Mouse (Mus musculus) CD4-positive, CD25-positive, alpha-beta regulatory T cell (primary cell): ENCODE results near the gene Mmp25. TPM values are rescaled to one million over a fixed set of nuclear protein-coding genes. Genes with fewer than 3 reads are reported as not detected.

Experiments
- polyA plus RNA-seq: library from polyadenylated mRNA; unstranded; fragments of 100-300 nt; shearing (Covaris generic); gene quantifications from one replicate; pipeline ENCODE4 v1.2.1, GENCODE M21; 2017

Mmp25 gene
- not detected for polyA plus RNA-seq

DNA sequence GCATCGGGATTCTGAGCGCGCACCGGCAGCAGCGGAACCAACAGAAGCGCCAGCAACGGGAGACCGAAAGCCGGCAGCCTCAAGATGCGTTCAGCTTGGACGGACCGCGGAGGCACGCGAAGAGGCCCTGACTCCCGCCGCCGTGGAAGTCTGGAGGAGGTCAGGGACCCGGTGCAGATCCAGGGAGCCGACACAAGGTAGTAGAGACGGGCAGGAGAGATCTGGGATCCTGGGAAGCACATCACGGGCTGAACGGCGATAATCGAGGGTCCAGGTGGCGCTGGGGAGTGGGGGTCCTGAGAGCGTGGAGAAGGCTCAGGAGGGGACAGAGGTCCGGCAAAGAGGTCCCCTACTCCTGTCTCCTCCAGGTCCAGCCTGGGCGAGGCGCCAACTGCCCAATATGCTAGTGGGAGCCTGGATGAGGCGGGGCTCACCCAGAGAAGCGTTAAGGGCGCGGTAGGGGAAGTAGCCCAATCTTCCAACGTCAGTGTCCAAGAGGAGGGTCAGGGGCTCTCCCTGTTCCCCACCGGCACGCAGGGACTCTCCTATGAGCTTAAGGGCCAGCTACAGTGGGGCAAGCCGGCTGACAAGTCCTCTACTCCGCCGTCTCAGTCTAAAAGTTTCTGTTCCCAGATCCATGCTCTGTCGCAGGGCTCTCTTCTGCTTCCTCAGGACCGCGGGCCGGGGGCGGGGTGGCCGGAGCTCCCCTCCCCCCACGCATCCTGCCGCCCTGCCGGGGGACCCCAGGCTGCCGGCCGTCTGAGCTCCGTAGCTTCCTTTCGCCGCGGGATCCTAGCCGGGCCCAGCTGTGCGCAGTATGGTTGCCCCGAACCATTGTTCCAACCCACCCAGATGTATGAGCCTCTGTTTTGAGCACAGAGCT is at the start of gene Mmp25:
Mmp25 (minus strand) TSS at position 665 of the 883 bp plus-strand sequence.

GRCm38 (mm10) chr17:23683856-23684672 is 39.0 kb upstream of the Mmp25 start, which contains the start of gene Cldn9:
TSS of gene Cldn9 (minus strand) at chr17:23684026.

DNA sequence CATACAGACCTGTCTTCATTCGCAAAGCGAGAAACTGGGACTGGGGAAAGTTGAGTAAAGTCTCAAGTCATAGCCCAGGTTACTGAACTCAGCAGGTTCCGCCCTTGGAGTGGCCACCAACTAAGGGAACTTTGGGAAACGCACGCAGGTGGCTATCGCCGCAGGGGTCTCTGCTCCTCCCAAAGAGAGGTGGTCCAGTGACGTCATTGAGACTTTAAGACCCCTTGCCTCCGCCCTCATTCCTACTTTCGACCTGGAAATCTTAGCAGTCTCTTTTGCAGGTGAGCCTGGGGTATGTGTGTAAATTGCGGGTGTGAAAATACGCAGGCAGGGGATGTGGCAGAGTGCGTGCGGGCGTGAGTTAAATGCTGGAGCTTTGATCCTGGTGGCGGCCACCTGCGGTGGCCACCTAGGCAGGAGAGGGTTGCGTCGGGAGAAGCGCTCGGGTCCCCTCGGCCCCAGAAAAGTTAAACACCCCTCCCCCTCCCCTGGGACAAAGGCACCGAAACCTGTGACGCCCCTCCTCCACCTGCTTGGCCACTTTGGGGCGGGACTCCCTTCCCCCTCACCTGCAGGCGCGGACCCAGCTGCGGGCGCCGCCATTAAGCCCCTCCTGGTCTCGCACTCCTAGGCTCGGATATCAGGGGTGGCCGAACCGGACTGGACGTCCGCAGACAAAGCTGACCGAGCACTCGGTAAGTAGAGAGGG is 34.2 kb upstream of the Mmp25 start, which contains the start of gene Cldn6:
Cldn6 (plus strand) TSS at position 123 of the 709 bp plus-strand sequence.

DNA sequence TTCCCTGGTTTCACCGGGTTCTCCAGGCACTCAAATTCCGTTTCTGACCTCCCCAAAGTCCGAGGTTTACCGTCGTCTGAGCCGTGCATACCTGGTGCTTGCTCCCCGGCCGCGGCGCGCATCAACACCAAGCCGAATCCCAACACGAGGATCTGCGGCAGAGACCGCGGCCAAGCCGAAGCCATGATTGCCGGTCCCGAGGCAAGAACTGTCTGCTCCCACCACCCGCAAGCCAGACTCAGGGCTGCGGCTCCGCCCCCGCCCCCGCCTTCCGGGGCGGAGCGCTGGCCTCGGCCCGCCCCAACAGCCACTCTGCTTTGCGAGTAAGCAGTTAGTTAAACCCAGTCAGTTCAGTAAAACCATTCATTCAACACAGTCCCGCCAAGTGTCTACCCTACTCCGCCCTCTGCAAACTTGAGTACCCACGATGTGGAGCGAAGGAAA is 32.2 kb upstream of the Mmp25 start, which contains the start of gene Tnfrsf12a:
Tnfrsf12a (minus strand) TSS at position 233 of the 444 bp plus-strand sequence.

DNA sequence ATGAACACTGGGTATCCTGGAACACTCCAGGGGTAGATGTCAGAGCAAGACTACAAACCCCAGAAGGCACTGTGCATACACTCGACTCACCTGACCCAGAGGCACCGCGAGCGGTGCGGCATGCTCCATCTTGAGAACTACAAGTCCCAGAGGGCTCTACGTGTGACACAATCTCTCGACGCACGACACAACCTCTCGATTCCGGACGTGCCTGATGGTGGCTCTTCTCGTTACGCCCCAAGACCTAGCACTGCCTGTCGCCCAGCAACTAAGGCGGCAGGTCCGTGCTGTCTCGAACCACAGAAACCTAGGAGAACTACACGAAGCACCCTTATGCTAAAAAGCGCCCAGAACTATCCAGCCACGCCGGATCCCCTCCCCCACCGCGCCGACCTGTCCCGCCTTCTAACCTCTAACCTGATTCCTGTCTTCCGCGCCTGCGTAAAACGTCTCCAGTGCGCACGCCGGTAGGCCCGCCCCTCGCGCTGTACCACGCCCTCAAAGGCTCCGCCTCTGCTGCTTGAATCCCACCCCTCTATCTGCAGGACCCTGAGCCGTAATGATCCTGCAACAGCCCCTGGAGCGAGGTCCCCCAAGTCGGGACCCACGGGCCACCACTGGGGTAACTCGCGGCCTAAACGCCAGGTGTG is 28.5 kb upstream of the Mmp25 start, which contains the start of the genes Hcfc1r1 and Thoc6:
Hcfc1r1 (plus strand) TSS at position 173 of the 650 bp plus-strand sequence.
Thoc6 (minus strand) TSS at position 459 of the 650 bp plus-strand sequence.

GRCm38 (mm10) chr17:23660117-23660875 is 15.2 kb upstream of the Mmp25 start, which contains the start of gene Bicdl2:
TSS of gene Bicdl2 (plus strand) at chr17:23660506.

DNA sequence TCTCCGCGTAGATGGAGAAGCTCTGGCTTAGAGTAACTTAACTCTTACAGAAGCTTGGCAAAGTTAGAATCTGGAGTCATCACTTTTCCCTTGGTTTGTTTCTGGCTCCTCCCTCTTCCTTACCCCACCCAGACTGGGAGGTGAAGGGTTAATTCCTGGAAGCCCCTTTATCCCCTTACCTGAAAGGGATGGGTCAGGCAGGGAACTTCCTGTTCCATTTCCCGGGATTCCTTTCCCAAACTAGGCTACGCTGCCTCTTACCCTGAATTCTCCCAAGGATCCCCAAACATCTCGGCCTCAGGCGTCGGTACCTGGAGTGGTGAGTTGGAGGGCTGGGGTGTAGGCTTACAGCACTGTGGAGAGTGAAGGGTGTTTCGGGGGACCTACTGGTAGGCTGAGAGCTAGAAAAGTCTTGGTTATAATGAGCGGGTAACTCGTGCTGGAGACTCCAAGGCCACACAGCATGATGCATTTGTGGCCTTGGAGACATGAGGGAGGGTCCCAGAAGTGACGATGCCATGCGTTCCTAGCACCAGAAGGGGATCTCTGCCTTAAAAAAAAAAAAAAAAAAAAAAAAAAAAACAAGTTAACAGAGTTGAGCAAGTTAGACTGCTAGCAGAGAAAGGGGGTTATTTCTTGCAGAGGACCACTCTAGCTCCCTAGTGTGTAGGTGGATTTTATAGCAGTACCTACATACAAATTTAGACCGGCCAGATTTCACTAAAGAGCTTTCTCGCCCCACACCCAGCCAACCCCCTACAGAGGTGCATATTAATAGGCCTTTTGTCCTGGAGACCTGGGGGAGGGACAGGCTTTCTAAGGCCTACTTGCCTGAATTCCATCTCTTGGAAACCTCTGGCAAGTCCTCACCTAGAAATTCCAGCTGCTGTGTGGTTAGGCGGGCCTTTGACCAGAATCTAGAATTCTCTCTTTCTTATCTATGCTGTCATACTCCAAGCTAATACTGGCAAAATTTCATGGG is 44.1 kb downstream of the Mmp25 start, which contains the start of gene Zscan10:
Zscan10 (plus strand) TSS at position 216 of the 982 bp plus-strand sequence.

GRCm38 (mm10) chr17:23598582-23599552 is 46.2 kb downstream of the Mmp25 start, which contains the start of gene Zfp13:
TSS of gene Zfp13 (minus strand) at chr17:23599487.

Other genes with a start within 250 kb of the Mmp25 start
- gene Vmn2r117, start 165.6 kb downstream of the Mmp25 start, polyA plus RNA-seq = not detected
- 21.2 TPM for gene Zfp213, start 81.0 kb downstream of the Mmp25 start, polyA plus RNA-seq
- not detected for gene Zfp13, start 45.8 kb downstream of the Mmp25 start, polyA plus RNA-seq
- gene Zscan10, start 44.4 kb downstream of the Mmp25 start, polyA plus RNA-seq = 1.6 TPM
- not detected for gene Bicdl2, start 15.2 kb upstream of the Mmp25 start, polyA plus RNA-seq
- 49.6 TPM for gene Hcfc1r1, start 28.3 kb upstream of the Mmp25 start, polyA plus RNA-seq
- gene Thoc6, start 28.6 kb upstream of the Mmp25 start, polyA plus RNA-seq = 29.4 TPM
- gene Tnfrsf12a, start 32.2 kb upstream of the Mmp25 start, polyA plus RNA-seq = 9.0 TPM
- gene Cldn6, start 34.0 kb upstream of the Mmp25 start, polyA plus RNA-seq = not detected
- not detected for gene Cldn9, start 38.7 kb upstream of the Mmp25 start, polyA plus RNA-seq
- not detected for gene 1520401A03Rik, start 77.5 kb upstream of the Mmp25 start, polyA plus RNA-seq
- gene Pkmyt1, start 81.1 kb upstream of the Mmp25 start, polyA plus RNA-seq = 43.8 TPM
- 5.3 TPM for gene Paqr4, start 95.6 kb upstream of the Mmp25 start, polyA plus RNA-seq
- gene Kremen2, start 100.6 kb upstream of the Mmp25 start, polyA plus RNA-seq = 3.4 TPM
- 45.2 TPM for gene Flywch1, start 126.3 kb upstream of the Mmp25 start, polyA plus RNA-seq
- 2.8 TPM for gene Flywch2, start 140.8 kb upstream of the Mmp25 start, polyA plus RNA-seq
- 999 TPM for gene Srrm2, start 145.3 kb upstream of the Mmp25 start, polyA plus RNA-seq
- 592 TPM for gene Elob, start 183.9 kb upstream of the Mmp25 start, polyA plus RNA-seq
- 0.18 TPM for gene Prss33, start 190.8 kb upstream of the Mmp25 start, polyA plus RNA-seq
- not detected for gene Prss32, start 198.6 kb upstream of the Mmp25 start, polyA plus RNA-seq
- 2.8 TPM for gene Prss41, start 198.9 kb upstream of the Mmp25 start, polyA plus RNA-seq
- not detected for gene Prss21, start 222.8 kb upstream of the Mmp25 start, polyA plus RNA-seq
- not detected for gene Dcpp1, start 235.6 kb upstream of the Mmp25 start, polyA plus RNA-seq
- not detected for gene Dcpp2, start 235.6 kb upstream of the Mmp25 start, polyA plus RNA-seq